Mouse (Mus musculus) neural tube, embryonic 11.5 days (tissue): Measurements from ENCODE around the gene Trim65. TPM values are rescaled to one million over a fixed set of nuclear protein-coding genes. Genes with fewer than 3 reads are reported as not detected.

ENCODE experiments used
- ATAC-seq: fragments of 200-750 bp; cut with Nextera tagmentation; 2 replicates; pipeline ENCODE4 v1.8.0; 2017; ENCODE audit warnings: moderate number of reproducible peaks, mild to moderate bottlenecking, moderate TSS enrichment, moderate library complexity; ENCODE audit not compliant: insufficient read depth, low FRiP score, low TSS enrichment
- DNase-seq: peaks from one replicate; pipeline ENCODE4 v3.0.0-alpha.2; 2015; ENCODE audit warnings: low spot score
- H3K27ac ChIP-seq: fragments of 300-500 bp; sonication (generic); 2 replicates; pipeline ENCODE4 v1.5.1; 2014; ENCODE audit warnings: low read depth, mild to moderate bottlenecking, low read length
- H3K27me3 ChIP-seq: fragments of 300-500 bp; sonication (generic); 2 replicates; pipeline ENCODE4 v1.6.1; 2014; ENCODE audit warnings: mild to moderate bottlenecking, low read length, mixed read lengths; ENCODE audit not compliant: control insufficient read depth, insufficient read depth
- H3K36me3 ChIP-seq: fragments of 300-500 bp; sonication (generic); 2 replicates; pipeline ENCODE4 v1.6.1; 2014; ENCODE audit warnings: mild to moderate bottlenecking, low read length, moderate library complexity, mixed read lengths; ENCODE audit not compliant: control insufficient read depth, insufficient read depth
- H3K4me1 ChIP-seq: fragments of 300-500 bp; sonication (generic); 2 replicates; pipeline ENCODE4 v1.6.1; 2014; ENCODE audit warnings: low read length, mixed read lengths; ENCODE audit not compliant: control insufficient read depth, insufficient read depth
- H3K4me2 ChIP-seq: fragments of 300-500 bp; sonication (generic); 2 replicates; pipeline ENCODE4 v1.6.1; 2014; ENCODE audit warnings: low read depth, mild to moderate bottlenecking, moderate library complexity
- H3K4me3 ChIP-seq: fragments of 300-500 bp; sonication (generic); 2 replicates; pipeline ENCODE4 v1.5.1; 2014; ENCODE audit warnings: low read depth, low read length
- H3K9ac ChIP-seq: fragments of 300-500 bp; sonication (generic); 2 replicates; pipeline ENCODE4 v1.6.1; 2014; ENCODE audit warnings: mild to moderate bottlenecking, low read length
- H3K9me3 ChIP-seq: fragments of 300-500 bp; sonication (generic); 2 replicates; pipeline ENCODE4 v1.6.1; 2016; ENCODE audit warnings: low read length; ENCODE audit not compliant: control insufficient read depth
- WGBS: fragments of 180-500 bp; shearing (Covaris S2); extraction: QIAGEN DNeasy Blood & Tissue Kit; methylation state at CpG from one replicate; pipeline ENCODE4 v1.1.7; 2014; 5-methylcytosine and 5-hydroxymethylcytosine counted together
- polyA plus RNA-seq: library from polyadenylated mRNA; unstranded; fragments of >200 nt; fragmentation: Nextera tagmentation; extraction: Ambion mirVana; gene quantifications from 2 replicates; pipeline ENCODE4 v1.2.1, GENCODE M21; 2014

Trim65 gene
- polyA plus RNA-seq, 1 experiment from 2014 or later: 1.6 TPM

- H3K4me3 ChIP-seq: no peak overlapping the region
- no peak overlapping the region for H3K27ac ChIP-seq
- no peaks in the 10 kb centered on the region for H3K9me3 ChIP-seq
- H3K27me3 ChIP-seq: no peaks in the 10 kb centered on the region
- ATAC-seq: no peak
- WGBS: 77% methylated on average over 3 of the region's 3 CpGs
- no peak overlapping the region for H3K4me2 ChIP-seq
- no peak for DNase-seq
- H3K4me1 ChIP-seq: no peaks in the 10 kb centered on the region
- no peaks in the 10 kb centered on the region; the same call in 1 of the 2 replicates for H3K36me3 ChIP-seq
- no peak overlapping the region for H3K9ac ChIP-seq
Observed at GRCm38 (mm10) chr11:116072608-116073007, 58.3 kb downstream of the Trim65 start.

Other genes starting within 250 kb of the Trim65 start
- gene Smim5, start 231.2 kb downstream of the Trim65 start, polyA plus RNA-seq: 2.0 and 3.4 TPM in 2 replicates
- 0.42 TPM in 1 of 2 replicates, not detected in the other for gene Smim6, start 219.1 kb downstream of the Trim65 start, polyA plus RNA-seq
- 48.9 and 51.8 TPM in 2 replicates for gene Sap30bp, start 197.8 kb downstream of the Trim65 start, polyA plus RNA-seq
- gene Recql5, start 197.7 kb downstream of the Trim65 start, polyA plus RNA-seq: 23.9 and 25.2 TPM in 2 replicates
- 0.58 and 0.72 TPM in 2 replicates for gene Itgb4, start 156.4 kb downstream of the Trim65 start, polyA plus RNA-seq
- gene Galk1, start 118.4 kb downstream of the Trim65 start, polyA plus RNA-seq: 122 and 124 TPM in 2 replicates
- gene H3f3b, start 103.2 kb downstream of the Trim65 start, polyA plus RNA-seq: 1,827 and 1,865 TPM in 2 replicates
- gene Unk, start 100.8 kb downstream of the Trim65 start, polyA plus RNA-seq: 30.3 and 34.4 TPM in 2 replicates
- 1.3 and 1.5 TPM in 2 replicates for gene Unc13d, start 53.2 kb downstream of the Trim65 start, polyA plus RNA-seq
- gene Wbp2, start 44.1 kb downstream of the Trim65 start, polyA plus RNA-seq: 95.3 and 105 TPM in 2 replicates
- gene Trim47, start 3.9 kb downstream of the Trim65 start, polyA plus RNA-seq: 3.2 and 3.3 TPM in 2 replicates
- gene Mrpl38, start 7.7 kb upstream of the Trim65 start, polyA plus RNA-seq: 99.8 and 102 TPM in 2 replicates
- gene Fbf1, start 37.0 kb upstream of the Trim65 start, polyA plus RNA-seq: 35.7 and 37.0 TPM in 2 replicates
- gene Ten1, start 67.7 kb upstream of the Trim65 start, polyA plus RNA-seq: 54.9 and 63.6 TPM in 2 replicates
- gene Acox1, start 67.9 kb upstream of the Trim65 start, polyA plus RNA-seq: 33.2 and 34.4 TPM in 2 replicates
- gene Evpl, start 106.9 kb upstream of the Trim65 start, polyA plus RNA-seq: 0.90 and 0.93 TPM in 2 replicates
- 83.5 and 87.4 TPM in 2 replicates for gene Srp68, start 143.1 kb upstream of the Trim65 start, polyA plus RNA-seq
- gene Galr2, start 149.8 kb upstream of the Trim65 start, polyA plus RNA-seq: 0.49 and 0.70 TPM in 2 replicates
- gene Exoc7, start 176.1 kb upstream of the Trim65 start, polyA plus RNA-seq: 74.3 and 75.5 TPM in 2 replicates
- gene Foxj1, start 204.3 kb upstream of the Trim65 start, polyA plus RNA-seq: 2.5 and 3.1 TPM in 2 replicates